Mouse (Mus musculus) limb, embryonic 11.5 days (tissue): ENCODE measurements around the gene Atp11a. TPM values are rescaled to one million over a fixed set of nuclear protein-coding genes. Genes with fewer than 3 reads are reported as not detected.

Experiments used
- ATAC-seq: fragments of 200-750 bp; cut with Nextera tagmentation; 2 replicates; pipeline ENCODE4 v1.8.0; 2017; ENCODE audit warnings: low read depth; ENCODE audit not compliant: insufficient number of reproducible peaks, low FRiP score, low TSS enrichment
- DNase-seq: peaks from one replicate; pipeline ENCODE4 v3.0.0-alpha.2; 2015; ENCODE audit warnings: low spot score
- H3K27ac ChIP-seq: fragments of 300-500 bp; sonication (generic); replicated peaks from 2 replicates; pipeline ENCODE4 v1.5.1; 2014; ENCODE audit warnings: low read depth, mild to moderate bottlenecking, low read length
- H3K27me3 ChIP-seq: fragments of 300-500 bp; sonication (generic); 2 replicates; pipeline ENCODE4 v1.6.1; 2014; ENCODE audit warnings: mild to moderate bottlenecking, low read length, mixed read lengths; ENCODE audit not compliant: control insufficient read depth, insufficient read depth
- H3K36me3 ChIP-seq: fragments of 300-500 bp; sonication (generic); 2 replicates; pipeline ENCODE4 v1.6.1; 2014; ENCODE audit warnings: mild to moderate bottlenecking, low read length, moderate library complexity, mixed read lengths; ENCODE audit not compliant: control insufficient read depth, insufficient read depth
- H3K4me1 ChIP-seq: fragments of 300-500 bp; sonication (generic); 2 replicates; pipeline ENCODE4 v1.6.1; 2014; ENCODE audit warnings: low read length, mixed read lengths; ENCODE audit not compliant: control insufficient read depth, insufficient read depth
- H3K4me2 ChIP-seq: fragments of 300-500 bp; sonication (generic); 2 replicates; pipeline ENCODE4 v1.6.1; 2014; ENCODE audit warnings: low read depth, mild to moderate bottlenecking, moderate library complexity; ENCODE audit not compliant: severe bottlenecking
- H3K4me3 ChIP-seq: fragments of 300-500 bp; sonication (generic); 2 replicates; pipeline ENCODE4 v1.5.1; 2014; ENCODE audit warnings: low read depth, low read length
- H3K9ac ChIP-seq: fragments of 300-500 bp; sonication (generic); 2 replicates; pipeline ENCODE4 v1.6.1; 2014; ENCODE audit warnings: mild to moderate bottlenecking, low read length
- H3K9me3 ChIP-seq: fragments of 300-500 bp; sonication (generic); 2 replicates; pipeline ENCODE4 v1.6.1; 2016; ENCODE audit warnings: low read length; ENCODE audit not compliant: control insufficient read depth
- WGBS: fragments of 180-500 bp; shearing (Covaris S2); extraction: QIAGEN DNeasy Blood & Tissue Kit; methylation state at CpG from one replicate; pipeline ENCODE4 v1.1.7; 2014; 5-methylcytosine and 5-hydroxymethylcytosine counted together
- polyA plus RNA-seq: library from polyadenylated mRNA; unstranded; fragments of >200 nt; fragmentation: Nextera tagmentation; extraction: Ambion mirVana; gene quantifications from 2 replicates; pipeline ENCODE4 v1.2.1, GENCODE M21; 2014

Atp11a gene
- polyA plus RNA-seq, 1 experiment from 2014 or later = 11.8 TPM

DNA sequence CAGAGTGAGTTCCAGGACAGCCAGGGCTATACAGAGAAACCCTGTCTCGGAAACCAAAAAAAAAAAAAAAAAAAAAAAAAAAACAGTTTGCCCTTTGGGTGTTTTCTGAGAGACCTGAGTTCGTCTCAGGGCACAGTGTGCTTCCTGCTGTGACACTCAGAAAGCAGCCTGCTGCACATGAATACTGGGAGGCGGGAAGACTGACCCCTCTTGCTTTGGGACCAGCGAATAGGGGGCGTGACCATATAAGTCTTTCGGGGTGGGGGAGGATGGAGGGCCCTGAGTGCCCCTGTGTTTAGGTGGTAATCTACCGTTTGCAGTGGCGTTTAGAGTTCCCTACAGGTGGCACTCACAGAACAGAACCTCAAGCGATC, 116.2 kb downstream of the Atp11a start:
- peak overlapping the region; percentile 42 for H3K4me3 ChIP-seq
- peaks cover 8% of the 10 kb centered on the region; the same call in 1 of the 2 replicates for H3K4me1 ChIP-seq
- 4% methylated on average over 8 of the region's 9 CpGs for WGBS
- H3K9me3 ChIP-seq = no peaks in the 10 kb centered on the region
- H3K27ac ChIP-seq = no peak overlapping the region
- peak overlapping the region; percentile 75 for H3K4me2 ChIP-seq
- peaks cover 12% of the 10 kb centered on the region; the same call in 1 of the 2 replicates for H3K27me3 ChIP-seq
- DNase-seq (no peak), ATAC-seq (no peak)
- H3K36me3 ChIP-seq = no peaks in the 10 kb centered on the region
- H3K9ac ChIP-seq = peak overlapping the region; percentile 35

- peaks cover 8% of the 10 kb centered on the region; the same call in 1 of the 2 replicates for H3K4me1 ChIP-seq
- H3K27me3 ChIP-seq = peaks cover 12% of the 10 kb centered on the region; the same call in 1 of the 2 replicates
- DNase-seq (peak; percentile 84), ATAC-seq (peak; percentile 74)
- no peak within 1 kb of the TSS for H3K27ac ChIP-seq
- under 1% methylated on average over 30 of the region's 30 CpGs for WGBS
- H3K9ac ChIP-seq = peak within 1 kb of the TSS; percentile 35
- no peaks in the 10 kb centered on the region for H3K36me3 ChIP-seq
- H3K9me3 ChIP-seq = no peaks in the 10 kb centered on the region
- H3K4me3 ChIP-seq = peak within 1 kb of the TSS; percentile 42
- peak within 1 kb of the TSS; percentile 75 for H3K4me2 ChIP-seq
Observed at GRCm38 (mm10) chr8:12873357-12874046, 116.7 kb downstream of the Atp11a start, which contains the start of gene Mcf2l. Gene Mcf2l, plus strand, starts transcription at chr8:12873806.

- H3K4me2 ChIP-seq = peak overlapping the region; percentile 75
- DNase-seq = no peak
- WGBS = 23% methylated on average over 8 of the region's 8 CpGs
- H3K4me3 ChIP-seq = peak overlapping the region; percentile 42
- H3K36me3 ChIP-seq = no peaks in the 10 kb centered on the region
- no peak overlapping the region for H3K9ac ChIP-seq
- no peak overlapping the region for H3K27ac ChIP-seq
- no peaks in the 10 kb centered on the region for H3K9me3 ChIP-seq
- peaks cover 8% of the 10 kb centered on the region; the same call in 1 of the 2 replicates for H3K4me1 ChIP-seq
- peaks cover 12% of the 10 kb centered on the region; the same call in 1 of the 2 replicates for H3K27me3 ChIP-seq
- no peak; the same call in 1 of the 2 replicates for ATAC-seq
Observed at GRCm38 (mm10) chr8:12874194-12874791, 117.5 kb downstream of the Atp11a start.

DNA sequence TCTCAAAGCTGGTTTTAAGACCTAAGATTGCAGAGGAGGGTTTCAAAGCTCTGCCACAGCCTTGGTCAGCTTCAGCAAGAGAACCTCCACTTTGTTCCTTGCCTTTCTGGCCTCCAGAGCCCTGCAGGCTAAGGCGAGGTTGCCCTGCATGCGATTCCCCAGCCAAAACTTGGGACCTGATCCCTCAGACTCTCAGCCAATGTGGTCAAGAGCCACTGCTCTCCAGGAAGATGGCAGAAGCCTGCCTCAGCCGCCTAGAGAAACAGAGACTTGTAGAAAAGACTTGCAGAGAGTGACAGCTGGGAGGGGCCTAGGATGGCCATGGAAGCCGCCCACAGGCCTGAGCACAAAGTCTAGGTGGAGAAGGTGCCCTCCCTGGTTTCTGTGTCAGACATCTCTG, 118.2 kb downstream of the Atp11a start:
- no peak for DNase-seq
- Histone ChIP-seq H3K36me3 (no peaks in the 10 kb centered on the region), H3K4me1 (peaks cover 8% of the 10 kb centered on the region; the same call in 1 of the 2 replicates), H3K27me3 (peaks cover 12% of the 10 kb centered on the region; the same call in 1 of the 2 replicates), H3K9me3 (no peaks in the 10 kb centered on the region), H3K27ac (no peak overlapping the region), H3K9ac (no peak overlapping the region), H3K4me2 (no peak overlapping the region), H3K4me3 (no peak overlapping the region)
- no peak for ATAC-seq
- WGBS = 73% methylated on average over 4 of the region's 4 CpGs

GRCm38 (mm10) chr8:12877126-12877525, 120.3 kb downstream of the Atp11a start:
- Histone ChIP-seq H3K27ac (no peak overlapping the region), H3K4me2 (no peak overlapping the region), H3K9me3 (no peaks in the 10 kb centered on the region), H3K4me1 (peaks cover 8% of the 10 kb centered on the region; the same call in 1 of the 2 replicates), H3K9ac (no peak overlapping the region), H3K4me3 (no peak overlapping the region), H3K36me3 (no peaks in the 10 kb centered on the region), H3K27me3 (peaks cover 10% of the 10 kb centered on the region; the same call in 1 of the 2 replicates)
- no peak for ATAC-seq
- 83% methylated on average over 6 of the region's 6 CpGs for WGBS
- no peak for DNase-seq

GRCm38 (mm10) chr8:12880163-12880562, 123.3 kb downstream of the Atp11a start:
- H3K36me3 ChIP-seq = no peaks in the 10 kb centered on the region
- no peaks in the 10 kb centered on the region for H3K4me1 ChIP-seq
- ATAC-seq = no peak
- no peak overlapping the region for H3K4me2 ChIP-seq
- no peak overlapping the region for H3K9ac ChIP-seq
- 86% methylated on average over 6 of the region's 6 CpGs for WGBS
- no peaks in the 10 kb centered on the region for H3K27me3 ChIP-seq
- H3K9me3 ChIP-seq = no peaks in the 10 kb centered on the region
- no peak overlapping the region for H3K27ac ChIP-seq
- no peak for DNase-seq
- no peak overlapping the region for H3K4me3 ChIP-seq

DNA sequence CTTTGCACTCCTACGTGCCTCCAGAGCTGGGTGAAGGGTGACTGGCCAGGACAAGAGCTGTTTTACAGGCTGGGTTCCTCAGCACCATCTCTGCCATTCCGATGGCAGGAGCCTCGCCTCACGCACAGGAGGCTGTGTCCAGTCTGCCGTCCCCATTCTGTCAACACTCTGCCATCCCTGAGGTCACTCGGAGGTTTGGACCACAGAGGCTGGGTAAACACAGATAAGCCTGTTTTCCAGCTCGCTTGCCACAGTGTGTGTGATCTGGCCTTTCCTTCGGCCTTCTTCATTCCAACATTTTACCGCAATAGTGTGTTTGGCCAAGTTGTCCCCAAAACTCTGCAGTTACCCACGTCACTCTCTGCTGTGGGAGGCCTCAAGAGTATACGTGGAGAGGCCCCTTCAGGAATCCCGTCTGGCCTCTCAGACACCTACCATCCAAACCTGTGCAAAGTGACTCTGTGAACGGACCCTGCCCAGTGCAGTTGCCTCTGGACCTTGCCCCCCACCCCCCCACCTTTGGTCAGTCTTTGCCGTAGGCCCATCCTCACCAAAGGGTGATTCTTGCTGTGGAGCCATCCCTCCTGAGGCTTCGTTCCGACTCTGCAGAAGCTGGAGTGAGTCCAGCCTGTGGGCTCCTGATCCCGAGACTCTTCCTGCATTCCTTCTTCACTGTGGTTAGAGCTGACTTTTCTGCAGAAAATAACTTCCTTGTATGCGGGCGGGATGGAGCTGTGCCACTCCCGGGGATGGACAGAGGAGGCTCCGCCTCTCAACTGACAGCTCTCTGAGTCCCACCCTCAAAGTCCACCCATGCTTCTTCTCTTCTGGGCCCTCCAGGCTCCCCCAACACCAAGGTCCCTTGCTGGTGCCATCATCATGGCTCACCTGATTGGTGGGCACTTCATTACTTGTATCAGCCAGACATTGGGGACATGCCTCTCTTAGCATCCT, 126.5 kb downstream of the Atp11a start:
- 86% methylated on average over 21 of the region's 21 CpGs for WGBS
- ATAC-seq (no peak), DNase-seq (no peak)
- Histone ChIP-seq H3K9me3 (no peaks in the 10 kb centered on the region), H3K4me3 (no peak overlapping the region), H3K4me2 (no peak overlapping the region), H3K4me1 (no peaks in the 10 kb centered on the region), H3K36me3 (no peaks in the 10 kb centered on the region), H3K27ac (no peak overlapping the region), H3K9ac (no peak overlapping the region), H3K27me3 (no peaks in the 10 kb centered on the region)
